Mouse (Mus musculus) myocyte (in vitro differentiated cells): ENCODE results near the gene Grik4.

Experiments
- CEBPB ChIP-seq: IDR thresholded peaks from 2 replicates; pipeline ENCODE4 v1.6.1; 2011; ENCODE audit warnings: mild to moderate bottlenecking, moderate library complexity; ENCODE audit not compliant: poor library complexity, insufficient read depth, severe bottlenecking
- E2F4 ChIP-seq: IDR thresholded peaks from one replicate; pipeline ENCODE4 v1.6.1; 2011; ENCODE audit warnings: mild to moderate bottlenecking, control low read depth, moderate library complexity; ENCODE audit not compliant: insufficient read depth
- MAX ChIP-seq: IDR thresholded peaks from one replicate; pipeline ENCODE4 v1.6.1; 2011; ENCODE audit warnings: low read depth, mild to moderate bottlenecking, control low read depth
- MYOD1 ChIP-seq, 3 experiments: IDR thresholded peaks; one replicate each; pipeline ENCODE4 v1.6.1; 2011; ENCODE audit warnings: control low read depth in 2 of 3, low read depth in 2 of 3, mild to moderate bottlenecking in 2 of 3, moderate library complexity in 1 of 3; ENCODE audit not compliant: insufficient read length in 2 of 3, control insufficient read depth in 1 of 3
- MYOG ChIP-seq, 3 experiments: IDR thresholded peaks; one replicate each; pipeline ENCODE4 v1.6.1; 2011; ENCODE audit warnings: control low read depth in 2 of 3, low read depth in 2 of 3, mild to moderate bottlenecking in 2 of 3; ENCODE audit not compliant: insufficient read length in 2 of 3, control insufficient read depth in 1 of 3, insufficient read depth in 1 of 3
- POLR2A ChIP-seq: IDR thresholded peaks from one replicate; pipeline ENCODE4 v1.6.1; 2011; ENCODE audit warnings: low read depth, mild to moderate bottlenecking, control low read depth, moderate library complexity; ENCODE audit not compliant: insufficient read length
- POLR2AphosphoS2 ChIP-seq: IDR thresholded peaks from one replicate; pipeline ENCODE4 v1.6.1; 2011; ENCODE audit warnings: low read depth, control low read depth; ENCODE audit not compliant: insufficient read length
- REST ChIP-seq: IDR thresholded peaks from one replicate; pipeline ENCODE4 v1.6.1; 2011; ENCODE audit warnings: mild to moderate bottlenecking, control low read depth, moderate library complexity; ENCODE audit not compliant: insufficient read depth, insufficient read length
- SRF ChIP-seq: IDR thresholded peaks from one replicate; pipeline ENCODE4 v1.6.1; 2011; ENCODE audit warnings: low read depth; ENCODE audit not compliant: control insufficient read depth, insufficient read length
- TCF12 ChIP-seq: IDR thresholded peaks from one replicate; pipeline ENCODE4 v1.6.1; 2011; ENCODE audit warnings: mild to moderate bottlenecking, control low read depth; ENCODE audit not compliant: poor library complexity, insufficient read depth, severe bottlenecking
- TCF3 ChIP-seq: IDR thresholded peaks from one replicate; pipeline ENCODE4 v1.6.1; 2011; ENCODE audit warnings: low read depth, control low read depth; ENCODE audit not compliant: insufficient read length
- USF1 ChIP-seq: IDR thresholded peaks from one replicate; pipeline ENCODE4 v1.6.1; 2011; ENCODE audit warnings: low read depth, mild to moderate bottlenecking, control low read depth, moderate library complexity

DNA sequence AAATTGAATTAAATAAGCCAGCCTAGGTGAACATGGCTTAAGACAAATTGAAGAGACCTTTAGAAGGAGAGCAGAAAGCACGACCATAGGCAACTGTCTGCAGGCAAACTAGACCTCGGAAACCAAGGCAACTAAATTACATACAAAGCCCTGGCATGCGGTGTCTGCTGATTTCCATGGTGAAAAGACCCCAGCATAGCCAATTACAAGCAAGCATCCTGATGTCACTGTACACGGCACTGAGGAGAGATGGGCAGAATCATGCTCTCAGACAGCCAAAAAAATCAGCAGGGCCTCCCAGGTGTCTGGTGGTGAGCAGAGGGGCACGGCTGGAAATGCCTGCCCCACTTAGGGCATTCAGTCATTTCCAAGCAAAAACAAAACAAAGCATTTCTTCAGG is 80.9 kb downstream of the Grik4 start:
- TF ChIP-seq MYOD1 (IDR thresholded peaks at IDR 0.05; ENCODE audit: control insufficient read depth in 1 of 3, insufficient read length in 2 of 3, low read depth in 2 of 3): no peak
- no peak for TF ChIP-seq E2F4
- TF ChIP-seq TCF12: no peak
- TF ChIP-seq POLR2A: no peak
- no peak for TF ChIP-seq MAX
- TF ChIP-seq MYOG (IDR thresholded peaks at IDR 0.05; ENCODE audit: control insufficient read depth in 1 of 3, insufficient read depth in 1 of 3, insufficient read length in 2 of 3, low read depth in 2 of 3): no peak
- no peak for TF ChIP-seq CEBPB
- TF ChIP-seq REST: no peak
- TF ChIP-seq USF1: no peak
- no peak for TF ChIP-seq POLR2AphosphoS2
- TF ChIP-seq SRF: no peak
- TF ChIP-seq TCF3: no peak
